Mouse (Mus musculus): ENCODE data around the gene Camk2n1. TPM values are rescaled to one million over a fixed set of nuclear protein-coding genes. Genes with fewer than 3 reads are reported as not detected.

Camk2n1 gene
- polyA plus RNA-seq, 1 experiment from 2014 or later, result 7.5 TPM

GRCm38 (mm10) chr4:138494905-138495304, 40.8 kb downstream of the Camk2n1 start:
- WGBS, result 21% methylated on average over 5 of the region's 5 CpGs
- Histone ChIP-seq H3K4me1 (ENCODE audit: control insufficient read depth, insufficient read depth, low read length) (peaks cover 27% of the 10 kb centered on the region), H3K27me3 (replicated peaks; ENCODE audit: control insufficient read depth, insufficient read depth, low read length) (no peaks in the 10 kb centered on the region)

GRCm38 (mm10) chr4:138495775-138496174, 41.7 kb downstream of the Camk2n1 start:
- Histone ChIP-seq H3K9me3 (replicated peaks; ENCODE audit: control insufficient read depth, low read length) (no peaks in the 10 kb centered on the region), H3K36me3 (ENCODE audit: control insufficient read depth, insufficient read depth, low read length) (no peaks in the 10 kb centered on the region), H3K4me1 (ENCODE audit: control insufficient read depth, insufficient read depth, low read length) (peaks cover 27% of the 10 kb centered on the region), H3K4me3 (ENCODE audit: low read depth, low read length) (no peak overlapping the region), H3K4me2 (ENCODE audit: low read length) (peak overlapping the region; percentile 30), H3K27ac (ENCODE audit: low read depth, low read length) (no peak overlapping the region), H3K27me3 (replicated peaks; ENCODE audit: control insufficient read depth, insufficient read depth, low read length) (no peaks in the 10 kb centered on the region), H3K9ac (ENCODE audit: low read length) (no peak overlapping the region)
- 11% methylated on average over 13 of the region's 13 CpGs for WGBS
- no peak for DNase-seq (ENCODE audit: low spot score)
- ATAC-seq, result no peak

More at GRCm38 (mm10) chr4:138494905-138495304, 40.8 kb downstream of the Camk2n1 start:
- 0 out of 2 replicates have a peak overlapping the region, but pooled peaks have one; percentile 2 for H3K4me2 ChIP-seq (ENCODE audit: low read length)
- H3K4me3 ChIP-seq (ENCODE audit: low read depth, low read length), result no peak overlapping the region
- H3K36me3 ChIP-seq (ENCODE audit: control insufficient read depth, insufficient read depth, low read length), result no peaks in the 10 kb centered on the region
- peak; percentile 76 for ATAC-seq
- H3K27ac ChIP-seq (ENCODE audit: low read depth, low read length), result no peak overlapping the region
- peak; percentile 68 for DNase-seq (ENCODE audit: low spot score)
- no peaks in the 10 kb centered on the region for H3K9me3 ChIP-seq (replicated peaks; ENCODE audit: control insufficient read depth, low read length)
- H3K9ac ChIP-seq (ENCODE audit: low read length), result no peak overlapping the region

DNA sequence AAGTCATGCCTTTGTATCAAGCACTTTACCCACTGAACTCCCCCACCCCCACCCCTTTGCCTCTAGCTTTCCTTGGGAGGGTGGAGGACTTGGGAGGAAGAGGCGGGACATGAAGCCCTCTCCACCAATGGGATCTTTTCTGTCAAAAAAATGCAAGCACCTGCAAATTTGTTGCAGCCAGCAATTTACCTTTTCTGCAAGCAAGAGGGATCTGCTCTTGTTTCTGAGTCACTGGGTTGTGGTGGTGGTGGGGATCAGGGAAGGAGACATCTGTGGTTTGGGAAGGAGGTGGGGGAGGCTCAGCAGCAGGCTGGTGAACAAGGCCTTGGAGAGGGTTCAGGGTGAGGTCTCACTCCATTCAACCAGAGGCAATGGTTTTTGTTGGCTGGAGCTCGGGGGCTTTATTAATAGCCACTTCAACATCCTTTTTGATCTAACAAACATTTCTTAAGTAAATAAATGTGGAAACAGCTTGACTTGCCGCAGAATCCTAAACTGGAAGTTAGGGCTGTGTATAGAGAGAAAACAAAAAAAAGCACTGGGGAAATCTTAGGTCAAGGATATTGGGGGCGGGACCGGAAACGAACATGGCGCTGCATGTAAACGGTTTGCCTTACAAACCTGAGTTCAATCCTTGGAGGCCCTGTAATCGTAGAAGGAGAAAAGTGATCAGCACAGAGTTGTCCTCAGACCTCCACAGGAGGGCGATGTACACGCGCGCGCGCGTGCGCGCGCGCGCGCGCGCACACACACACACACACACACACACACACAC, 42.8 kb downstream of the Camk2n1 start:
- Histone ChIP-seq H3K4me1 (ENCODE audit: control insufficient read depth, insufficient read depth, low read length) (peaks cover 27% of the 10 kb centered on the region), H3K27me3 (replicated peaks; ENCODE audit: control insufficient read depth, insufficient read depth, low read length) (no peaks in the 10 kb centered on the region), H3K27ac (ENCODE audit: low read depth, low read length) (no peak overlapping the region), H3K9me3 (replicated peaks; ENCODE audit: control insufficient read depth, low read length) (no peaks in the 10 kb centered on the region), H3K4me2 (ENCODE audit: low read length) (no peak overlapping the region), H3K4me3 (ENCODE audit: low read depth, low read length) (no peak overlapping the region), H3K9ac (ENCODE audit: low read length) (no peak overlapping the region), H3K36me3 (ENCODE audit: control insufficient read depth, insufficient read depth, low read length) (no peaks in the 10 kb centered on the region)
- no peak for DNase-seq (ENCODE audit: low spot score)
- no peak for ATAC-seq
- WGBS, result 76% methylated on average over 23 of the region's 24 CpGs

DNA sequence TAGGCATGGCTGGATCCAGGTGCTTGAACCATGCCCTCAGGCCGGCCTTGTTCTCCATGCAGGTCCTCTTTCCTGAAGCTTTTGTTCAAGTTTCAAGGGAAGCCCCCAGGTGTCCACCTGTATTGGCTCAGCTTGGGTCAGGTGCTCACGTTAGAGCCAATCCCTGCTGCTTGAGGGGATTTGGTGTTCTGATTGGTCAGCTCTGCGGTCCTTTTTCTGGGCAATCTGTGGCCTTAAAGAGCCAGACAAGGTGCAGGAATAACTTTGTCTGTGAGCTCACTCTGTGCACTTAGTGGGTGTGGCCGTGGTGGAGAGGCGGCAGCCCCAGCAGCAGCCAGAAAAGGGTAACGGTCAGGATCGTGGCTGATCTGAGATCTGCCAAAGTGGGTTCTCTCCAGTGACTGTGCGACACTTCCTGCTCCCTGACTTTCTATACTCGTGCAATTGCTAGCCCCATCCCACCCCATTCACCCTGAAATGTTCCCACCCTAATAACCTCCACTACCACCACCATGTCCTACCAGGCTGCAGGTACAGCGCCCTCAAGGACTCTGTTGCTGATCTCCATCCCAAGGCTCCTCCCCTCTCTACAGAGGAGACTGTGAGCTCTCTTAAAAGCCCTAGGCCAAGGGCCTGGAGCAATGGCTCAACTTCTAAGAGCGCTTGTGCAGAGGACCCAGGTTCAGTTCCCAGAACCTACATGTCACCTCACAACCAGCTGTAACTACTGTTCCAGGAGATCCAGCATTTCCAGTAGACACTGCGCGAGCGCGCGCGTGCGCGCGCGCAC, 45.9 kb downstream of the Camk2n1 start:
- no peaks in the 10 kb centered on the region for H3K9me3 ChIP-seq (replicated peaks; ENCODE audit: control insufficient read depth, low read length)
- DNase-seq (ENCODE audit: low spot score) (no peak), ATAC-seq (no peak)
- H3K4me3 ChIP-seq (ENCODE audit: low read depth, low read length), result no peak overlapping the region
- H3K36me3 ChIP-seq (ENCODE audit: control insufficient read depth, insufficient read depth, low read length), result no peaks in the 10 kb centered on the region
- WGBS, result 86% methylated on average over 21 of the region's 21 CpGs
- no peaks in the 10 kb centered on the region for H3K27me3 ChIP-seq (replicated peaks; ENCODE audit: control insufficient read depth, insufficient read depth, low read length)
- H3K9ac ChIP-seq (ENCODE audit: low read length), result no peak overlapping the region
- no peak overlapping the region for H3K4me2 ChIP-seq (ENCODE audit: low read length)
- peaks cover 26% of the 10 kb centered on the region for H3K4me1 ChIP-seq (ENCODE audit: control insufficient read depth, insufficient read depth, low read length)
- H3K27ac ChIP-seq (ENCODE audit: low read depth, low read length), result no peak overlapping the region

- H3K4me1 ChIP-seq (ENCODE audit: control insufficient read depth, insufficient read depth, low read length), result peaks cover 22% of the 10 kb centered on the region
- WGBS, result 76% methylated on average over 5 of the region's 5 CpGs
- no peak for DNase-seq (ENCODE audit: low spot score)
- no peak for ATAC-seq
- H3K9ac ChIP-seq (ENCODE audit: low read length), result no peak overlapping the region
- no peaks in the 10 kb centered on the region for H3K36me3 ChIP-seq (ENCODE audit: control insufficient read depth, insufficient read depth, low read length)
- no peak overlapping the region for H3K4me2 ChIP-seq (ENCODE audit: low read length)
- no peak overlapping the region for H3K27ac ChIP-seq (ENCODE audit: low read depth, low read length)
- H3K9me3 ChIP-seq (replicated peaks; ENCODE audit: control insufficient read depth, low read length), result no peaks in the 10 kb centered on the region
- H3K27me3 ChIP-seq (replicated peaks; ENCODE audit: control insufficient read depth, insufficient read depth, low read length), result no peaks in the 10 kb centered on the region
- no peak overlapping the region for H3K4me3 ChIP-seq (ENCODE audit: low read depth, low read length)
These were observed 46.9 kb downstream of the Camk2n1 start for GRCm38 (mm10) chr4:138501048-138501447.

- 2% methylated on average over 16 of the region's 16 CpGs for WGBS
- peak overlapping the region; percentile 83 for H3K27ac ChIP-seq (ENCODE audit: low read depth, low read length)
- DNase-seq (ENCODE audit: low spot score) (peak; percentile 97), ATAC-seq (peak; percentile 93)
- no peaks in the 10 kb centered on the region for H3K36me3 ChIP-seq (ENCODE audit: control insufficient read depth, insufficient read depth, low read length)
- H3K4me2 ChIP-seq (ENCODE audit: low read length), result peak overlapping the region; percentile 44
- 0 out of 2 replicates have a peak overlapping the region, but pooled peaks have one; percentile 0 for H3K4me3 ChIP-seq (ENCODE audit: low read depth, low read length)
- H3K27me3 ChIP-seq (replicated peaks; ENCODE audit: control insufficient read depth, insufficient read depth, low read length), result no peaks in the 10 kb centered on the region
- H3K4me1 ChIP-seq (ENCODE audit: control insufficient read depth, insufficient read depth, low read length), result peaks cover 18% of the 10 kb centered on the region
- H3K9ac ChIP-seq (ENCODE audit: low read length), result peak overlapping the region; percentile 14; the same call in 1 of the 2 replicates
- H3K9me3 ChIP-seq (replicated peaks; ENCODE audit: control insufficient read depth, low read length), result no peaks in the 10 kb centered on the region
These were observed 50.6 kb downstream of the Camk2n1 start for GRCm38 (mm10) chr4:138504632-138505101.

DNA sequence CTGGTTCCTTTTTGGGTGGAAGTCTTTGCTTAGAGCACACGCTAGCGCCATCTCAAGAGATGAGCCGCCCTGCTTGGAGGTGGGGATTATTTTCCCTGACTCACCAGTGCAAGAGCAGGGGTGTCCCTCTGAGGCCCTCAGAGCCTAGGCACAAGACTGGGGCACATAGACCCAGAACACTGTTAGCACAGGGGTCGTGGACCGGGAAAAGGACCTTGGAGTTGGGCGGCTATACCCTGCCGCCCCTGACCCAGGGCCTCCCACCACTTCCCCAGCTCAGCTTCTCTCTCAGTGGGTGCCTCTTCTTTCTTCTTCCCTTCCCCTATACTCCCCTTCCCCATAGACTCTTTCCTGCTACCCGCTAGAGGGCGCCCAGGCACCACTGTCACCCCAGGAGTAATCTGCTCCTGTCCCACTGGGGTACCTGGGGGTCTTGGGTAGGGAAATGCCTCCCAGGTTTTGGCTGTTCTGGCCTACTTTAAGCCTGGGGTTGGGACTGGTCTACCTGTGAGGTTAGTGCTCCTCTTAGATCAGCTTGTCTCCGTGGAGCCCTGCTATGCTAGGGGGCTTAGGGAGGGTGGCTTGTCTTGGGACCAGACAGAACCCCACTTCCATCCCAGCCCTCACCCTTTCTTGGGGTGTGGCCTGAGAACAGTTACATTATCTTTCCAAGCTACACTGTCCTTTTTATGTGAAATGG, 51.2 kb downstream of the Camk2n1 start:
- Histone ChIP-seq H3K4me1 (ENCODE audit: control insufficient read depth, insufficient read depth, low read length) (peaks cover 18% of the 10 kb centered on the region), H3K27ac (ENCODE audit: low read depth, low read length) (peak overlapping the region; percentile 83), H3K36me3 (ENCODE audit: control insufficient read depth, insufficient read depth, low read length) (no peaks in the 10 kb centered on the region), H3K4me3 (ENCODE audit: low read depth, low read length) (0 out of 2 replicates have a peak overlapping the region, but pooled peaks have one; percentile 0), H3K9ac (ENCODE audit: low read length) (no peak overlapping the region), H3K9me3 (replicated peaks; ENCODE audit: control insufficient read depth, low read length) (no peaks in the 10 kb centered on the region), H3K27me3 (replicated peaks; ENCODE audit: control insufficient read depth, insufficient read depth, low read length) (no peaks in the 10 kb centered on the region), H3K4me2 (ENCODE audit: low read length) (peak overlapping the region; percentile 44)
- ATAC-seq, result peak; percentile 52
- WGBS, result 4% methylated on average over 10 of the region's 10 CpGs
- DNase-seq (ENCODE audit: low spot score), result peak; percentile 68

- 68% methylated on average over 6 of the region's 6 CpGs for WGBS
- no peak overlapping the region for H3K27ac ChIP-seq (ENCODE audit: low read depth, low read length)
- ATAC-seq (no peak), DNase-seq (ENCODE audit: low spot score) (no peak)
- H3K4me3 ChIP-seq (ENCODE audit: low read depth, low read length), result no peak overlapping the region
- no peak overlapping the region for H3K9ac ChIP-seq (ENCODE audit: low read length)
- no peaks in the 10 kb centered on the region for H3K9me3 ChIP-seq (replicated peaks; ENCODE audit: control insufficient read depth, low read length)
- no peaks in the 10 kb centered on the region for H3K27me3 ChIP-seq (replicated peaks; ENCODE audit: control insufficient read depth, insufficient read depth, low read length)
- H3K36me3 ChIP-seq (ENCODE audit: control insufficient read depth, insufficient read depth, low read length), result no peaks in the 10 kb centered on the region
- H3K4me2 ChIP-seq (ENCODE audit: low read length), result no peak overlapping the region
- peaks cover 18% of the 10 kb centered on the region for H3K4me1 ChIP-seq (ENCODE audit: control insufficient read depth, insufficient read depth, low read length)
These were observed 53.8 kb downstream of the Camk2n1 start for GRCm38 (mm10) chr4:138507903-138508302.

Data from forebrain, embryonic 14.5 days (tissue).